8 mouse cellular contexts compared by ENCODE assay signal in the genomic region with DNA sequence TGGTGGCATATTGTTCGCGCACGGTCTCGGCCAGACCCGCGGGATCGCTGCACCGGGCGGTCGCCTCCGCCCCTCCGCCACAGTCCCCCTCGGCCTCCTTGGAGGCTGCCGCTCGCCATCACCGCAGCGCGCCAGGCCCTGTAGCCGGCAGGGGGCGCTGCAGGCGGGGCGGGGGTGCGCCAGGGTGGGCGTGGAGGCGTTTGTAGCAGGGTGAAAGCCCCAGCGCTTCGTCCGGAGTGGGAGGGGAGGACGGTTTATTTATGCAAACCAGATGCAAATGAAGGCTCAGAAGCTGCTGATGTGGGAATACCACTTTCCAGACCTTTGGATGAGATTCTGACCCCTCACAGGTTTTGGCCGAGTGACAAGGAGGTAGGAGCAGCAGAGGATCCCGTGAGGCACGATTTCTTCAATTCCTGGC. TPM values are rescaled to one million over a fixed set of nuclear protein-coding genes. Genes with fewer than 3 reads are reported as not detected.
DNase-seq lines count a peak whose midpoint lies in the region; ATAC-seq and TF ChIP-seq lines count a peak whose summit lies in the region.

No protein-coding gene starts in this region.

- peak overlapping the region; percentile 73 for H3K9ac ChIP-seq in hindbrain, embryonic 13.5 days

- intact Hi-C loops in left cerebral cortex, adult 2 months (cut with DNase I): loop anchor here (1.0 kb wide), 1 partner anchor 49 kb away; no protein-coding TSS in a partner anchor

- peaks cover 36% of the 10 kb centered on the region for H3K4me1 ChIP-seq in hindbrain, embryonic 13.5 days (replicated peaks)

- under 1% methylated on average over 32 of the region's 32 CpGs for WGBS in hindbrain, embryonic 13.5 days

- H3K4me3 ChIP-seq in hindbrain, embryonic 13.5 days: peak overlapping the region; percentile 47
- H3K4me3 ChIP-seq in left cerebral cortex, adult 2 months: peak overlapping the region; percentile 61

- H3K9me3 ChIP-seq in hindbrain, embryonic 13.5 days: no peaks in the 10 kb centered on the region

- peak overlapping the region; percentile 71 for H3K4me2 ChIP-seq in hindbrain, embryonic 13.5 days

- peak; percentile 74 for ATAC-seq in hindbrain, embryonic 13.5 days (ENCODE audit: low FRiP score)
- ATAC-seq in monocyte, adult 5-6 weeks (replicated peaks; ENCODE audit: insufficient number of reproducible peaks, low FRiP score, low TSS enrichment, poor library complexity, severe bottlenecking): no peak

- no peaks in the 10 kb centered on the region for H3K36me3 ChIP-seq in hindbrain, embryonic 13.5 days

- DNase-seq in Muller cell, postnatal 12 days (ENCODE audit: inconsistent ontology term): peak; percentile 83
- peak; percentile 80 for DNase-seq in cerebellum, adult 8-10 months
- DNase-seq in frontal cortex, postnatal 10 days (ENCODE audit: low spot score in 2 of 2): peak; percentile 61 to 76
- peak; percentile 71 to 81 for DNase-seq in left cerebral cortex, adult 2 months (ENCODE audit: extremely low spot score in 1 of 2, low spot score in 2 of 2)
- peak; percentile 39 for DNase-seq in lung, postnatal 36 days
- peak; percentile 88 for DNase-seq in retina, postnatal 1 day

- TF ChIP-seq CTCF in left cerebral cortex, adult 2 months (IDR thresholded peaks at IDR 0.05): peak; percentile 93

- H3K27ac ChIP-seq in hindbrain, embryonic 13.5 days: peak overlapping the region; percentile 85
- peak overlapping the region; percentile 78 for H3K27ac ChIP-seq in left cerebral cortex, adult 2 months

- peaks cover 70% of the 10 kb centered on the region for H3K27me3 ChIP-seq in hindbrain, embryonic 13.5 days

RNA-seq across cellular contexts. Expression of a gene that starts 20.8 kb away (rescaled TPM):
- polyA plus RNA-seq in hindbrain, embryonic 13.5 days (2015; fragmentation: Nextera tagmentation; extraction: Ambion mirVana): 48.7 and 56.4 TPM in 2 replicates
- total RNA-seq in left cerebral cortex, adult 2 months (2021): 10 to 100 TPM; 11.1 to 14.8 TPM
- total RNA-seq in monocyte, adult 5-6 weeks (2017): 6.6 to 11.6 TPM (median 11.3 TPM) in 3 replicates

RNA-seq across cellular contexts. Expression of a gene that starts 29.0 kb away (rescaled TPM):
- polyA plus RNA-seq in hindbrain, embryonic 13.5 days (2015; fragmentation: Nextera tagmentation; extraction: Ambion mirVana): 41.8 and 42.3 TPM in 2 replicates
- total RNA-seq in left cerebral cortex, adult 2 months (2021): 10 to 100 TPM; 79.8 to 85.7 TPM
- total RNA-seq in monocyte, adult 5-6 weeks (2017): 34.7 to 46.4 TPM (median 44.7 TPM) in 3 replicates
